Mouse (Mus musculus) kidney, postnatal 25 days (tissue): ENCODE data around the gene Gstt3.

ENCODE experiments used
- DNase-seq, 2 experiments: peaks; one replicate each; pipeline ENCODE4 v3.0.0; 2021; ENCODE audit warnings: mixed read lengths in 2 of 2

Gstt3 gene

GRCm38 (mm10) chr10:75780769-75781578 is at the start of gene Gstt3, which contains the start of gene Gm20441:
Gstt3 (minus strand) TSS chr10:75781414.
Gm20441 (minus strand) TSS chr10:75780954.
- DNase-seq, result peak; percentile 88 to 95

- DNase-seq, result no peak
These were observed 49.1 kb upstream of the Gstt3 start for GRCm38 (mm10) chr10:75830275-75830670.

GRCm38 (mm10) chr10:75829529-75830274 is 48.5 kb upstream of the Gstt3 start:
- no peak for DNase-seq

- DNase-seq, result peak; percentile 46 to 68
These were observed 47.3 kb upstream of the Gstt3 start for GRCm38 (mm10) chr10:75828500-75828931.

- peak; percentile 84 to 87 for DNase-seq
These were observed 46.6 kb upstream of the Gstt3 start for GRCm38 (mm10) chr10:75827668-75828360.

GRCm38 (mm10) chr10:75824530-75824929 is 43.3 kb upstream of the Gstt3 start:
- no peak for DNase-seq

GRCm38 (mm10) chr10:75823782-75824181 is 42.6 kb upstream of the Gstt3 start:
- DNase-seq, result no peak

GRCm38 (mm10) chr10:75822443-75822842 is 41.2 kb upstream of the Gstt3 start, which contains the start of gene Gstt4:
Gstt4 (minus strand) TSS chr10:75822543.
- DNase-seq, result no peak

GRCm38 (mm10) chr10:75819882-75820281 is 38.7 kb upstream of the Gstt3 start:
- DNase-seq, result no peak

GRCm38 (mm10) chr10:75818641-75819040 is 37.4 kb upstream of the Gstt3 start:
- DNase-seq, result no peak

GRCm38 (mm10) chr10:75804217-75804616 is 23.0 kb upstream of the Gstt3 start:
- no peak for DNase-seq

GRCm38 (mm10) chr10:75798176-75798696 is 17.0 kb upstream of the Gstt3 start, which contains the start of gene Gstt1:
Gstt1 (minus strand) TSS chr10:75798584.
- DNase-seq, result peak; percentile 79 to 87

GRCm38 (mm10) chr10:75797619-75798175 is 16.5 kb upstream of the Gstt3 start:
- peak; percentile 60 to 83 for DNase-seq

GRCm38 (mm10) chr10:75796731-75797516 is 15.7 kb upstream of the Gstt3 start:
- DNase-seq, result peak; percentile 26 to 60

GRCm38 (mm10) chr10:75794880-75795279 is 13.7 kb upstream of the Gstt3 start:
- DNase-seq, result peak; percentile 66 to 82

- DNase-seq, result no peak
These were observed 9.6 kb upstream of the Gstt3 start for GRCm38 (mm10) chr10:75790773-75791172.

- DNase-seq, result peak; percentile 71 to 89
These were observed 8.6 kb upstream of the Gstt3 start for GRCm38 (mm10) chr10:75789841-75790240.

- no peak for DNase-seq
These were observed 8.0 kb upstream of the Gstt3 start for GRCm38 (mm10) chr10:75789081-75789735.

GRCm38 (mm10) chr10:75788277-75788676 is 7.1 kb upstream of the Gstt3 start:
- DNase-seq, result no peak

- no peak for DNase-seq
These were observed 4.2 kb upstream of the Gstt3 start for GRCm38 (mm10) chr10:75785442-75785841.
